Mouse (Mus musculus): ENCODE measurements around the gene Hs6st2. TPM values are rescaled to one million over a fixed set of nuclear protein-coding genes. Genes with fewer than 3 reads are reported as not detected.

Hs6st2 gene
- total and polyA plus RNA-seq, 2 experiments from 2014 or later = 39.4 to 45.2 TPM

DNA sequence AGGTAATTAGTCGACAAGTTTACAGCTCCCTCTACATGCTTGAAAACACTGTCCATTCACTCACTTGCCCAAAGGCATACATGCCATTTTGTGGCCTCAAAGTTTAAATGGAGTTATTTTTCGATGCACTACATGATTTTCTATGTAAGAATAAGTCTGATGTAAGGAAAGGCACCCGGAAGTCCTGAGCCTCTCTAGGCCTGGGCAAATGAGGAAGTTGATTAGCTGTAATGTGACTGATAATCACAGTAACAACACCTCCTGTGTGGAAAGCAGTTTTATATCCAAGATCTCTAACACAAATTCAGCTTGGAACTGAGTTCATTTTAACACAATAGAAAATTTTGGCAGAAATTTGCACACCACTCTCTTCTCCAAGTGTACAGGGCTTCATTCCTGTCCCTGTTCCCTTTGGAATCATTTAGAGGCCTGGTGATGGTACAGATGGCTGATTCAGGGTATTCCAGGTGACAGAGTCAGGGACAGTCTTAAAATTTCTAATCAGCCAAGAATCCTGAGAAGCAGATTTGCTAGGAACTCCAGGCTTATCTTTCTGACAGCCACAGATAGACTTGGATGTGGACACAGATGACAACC lies 38.9 kb downstream of the Hs6st2 start:
- no peak overlapping the region for H3K4me3 ChIP-seq (ENCODE audit: low read depth, low read length)
- no peaks in the 10 kb centered on the region for H3K9me3 ChIP-seq (ENCODE audit: low read length)
- H3K27me3 ChIP-seq (ENCODE audit: insufficient read depth, low read length) = no peaks in the 10 kb centered on the region
- H3K9ac ChIP-seq (replicated peaks; ENCODE audit: low read length, poor library complexity, severe bottlenecking) = no peak overlapping the region
- no peak overlapping the region for H3K4me2 ChIP-seq (ENCODE audit: low read depth, low read length, poor library complexity, severe bottlenecking)
- 88% methylated on average over 3 of the region's 3 CpGs for WGBS
- no peak overlapping the region for H3K27ac ChIP-seq (ENCODE audit: low read depth, low read length)
- no peaks in the 10 kb centered on the region for H3K36me3 ChIP-seq (ENCODE audit: insufficient read depth, low read length)
- DNase-seq (ENCODE audit: low spot score) (no peak), ATAC-seq (ENCODE audit: low FRiP score) (no peak)
- no peaks in the 10 kb centered on the region for H3K4me1 ChIP-seq (ENCODE audit: insufficient read depth, low read length)
- TF ChIP-seq CTCF (IDR thresholded peaks at IDR 0.05) = no peak

DNA sequence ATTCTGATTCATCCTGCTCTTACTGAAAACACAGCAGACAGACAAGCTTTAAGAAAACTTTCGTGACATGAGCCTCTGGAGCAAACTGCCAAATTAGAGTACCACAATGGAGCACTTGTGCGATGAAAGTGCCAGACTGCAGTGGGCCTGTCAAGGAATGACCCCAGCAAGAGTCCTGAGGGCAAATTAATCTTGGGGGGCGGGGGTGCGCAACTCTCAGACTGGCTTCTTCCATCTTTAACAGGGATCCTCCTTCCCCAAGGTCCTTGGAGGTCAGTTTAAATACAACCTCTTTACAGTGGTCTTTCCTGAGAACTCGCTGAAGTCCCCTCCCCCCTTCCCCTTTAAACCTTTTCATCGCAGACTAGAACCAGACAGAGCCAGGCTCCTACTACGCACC lies 45.9 kb downstream of the Hs6st2 start:
- no peak overlapping the region for H3K9ac ChIP-seq (replicated peaks; ENCODE audit: low read length, poor library complexity, severe bottlenecking)
- H3K27ac ChIP-seq (ENCODE audit: low read depth, low read length) = no peak overlapping the region
- WGBS = 73% methylated on average over 7 of the region's 7 CpGs
- no peak for DNase-seq (ENCODE audit: low spot score)
- no peak overlapping the region for H3K4me3 ChIP-seq (ENCODE audit: low read depth, low read length)
- no peaks in the 10 kb centered on the region for H3K4me1 ChIP-seq (ENCODE audit: insufficient read depth, low read length)
- TF ChIP-seq CTCF (IDR thresholded peaks at IDR 0.05) = no peak
- H3K4me2 ChIP-seq (ENCODE audit: low read depth, low read length, poor library complexity, severe bottlenecking) = no peak overlapping the region
- no peaks in the 10 kb centered on the region for H3K9me3 ChIP-seq (ENCODE audit: low read length)
- no peak for ATAC-seq (ENCODE audit: low FRiP score)
- no peaks in the 10 kb centered on the region for H3K36me3 ChIP-seq (ENCODE audit: insufficient read depth, low read length)
- H3K27me3 ChIP-seq (ENCODE audit: insufficient read depth, low read length) = no peaks in the 10 kb centered on the region

DNA sequence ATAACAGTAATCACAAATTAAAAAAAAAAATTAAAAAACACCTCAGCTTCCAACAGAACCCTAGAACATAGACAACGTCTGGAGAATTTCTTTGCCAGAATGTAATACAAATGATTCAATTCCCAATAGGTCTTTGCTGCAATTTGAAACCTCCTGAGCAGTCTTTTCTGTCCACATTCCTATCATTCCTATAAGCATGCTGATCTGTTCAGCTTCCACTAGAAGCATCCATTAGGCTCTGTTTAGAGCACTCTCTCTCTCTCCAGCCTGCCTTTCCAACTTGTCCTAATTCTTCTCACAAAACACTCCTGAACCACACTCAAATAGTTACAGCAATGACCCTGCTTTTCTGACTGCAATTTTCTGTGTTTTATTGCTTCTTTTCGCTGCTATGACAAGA lies 50.3 kb downstream of the Hs6st2 start:
- 63% methylated on average over 2 of the region's 2 CpGs for WGBS
- no peak overlapping the region for H3K4me2 ChIP-seq (ENCODE audit: low read depth, low read length, poor library complexity, severe bottlenecking)
- no peaks in the 10 kb centered on the region for H3K9me3 ChIP-seq (ENCODE audit: low read length)
- H3K27ac ChIP-seq (ENCODE audit: low read depth, low read length) = no peak overlapping the region
- no peak overlapping the region for H3K4me3 ChIP-seq (ENCODE audit: low read depth, low read length)
- no peak overlapping the region for H3K9ac ChIP-seq (replicated peaks; ENCODE audit: low read length, poor library complexity, severe bottlenecking)
- no peaks in the 10 kb centered on the region for H3K27me3 ChIP-seq (ENCODE audit: insufficient read depth, low read length)
- TF ChIP-seq CTCF (IDR thresholded peaks at IDR 0.05) = no peak
- H3K36me3 ChIP-seq (ENCODE audit: insufficient read depth, low read length) = no peaks in the 10 kb centered on the region
- DNase-seq (ENCODE audit: low spot score) = no peak
- no peak for ATAC-seq (ENCODE audit: low FRiP score)
- no peaks in the 10 kb centered on the region for H3K4me1 ChIP-seq (ENCODE audit: insufficient read depth, low read length)

DNA sequence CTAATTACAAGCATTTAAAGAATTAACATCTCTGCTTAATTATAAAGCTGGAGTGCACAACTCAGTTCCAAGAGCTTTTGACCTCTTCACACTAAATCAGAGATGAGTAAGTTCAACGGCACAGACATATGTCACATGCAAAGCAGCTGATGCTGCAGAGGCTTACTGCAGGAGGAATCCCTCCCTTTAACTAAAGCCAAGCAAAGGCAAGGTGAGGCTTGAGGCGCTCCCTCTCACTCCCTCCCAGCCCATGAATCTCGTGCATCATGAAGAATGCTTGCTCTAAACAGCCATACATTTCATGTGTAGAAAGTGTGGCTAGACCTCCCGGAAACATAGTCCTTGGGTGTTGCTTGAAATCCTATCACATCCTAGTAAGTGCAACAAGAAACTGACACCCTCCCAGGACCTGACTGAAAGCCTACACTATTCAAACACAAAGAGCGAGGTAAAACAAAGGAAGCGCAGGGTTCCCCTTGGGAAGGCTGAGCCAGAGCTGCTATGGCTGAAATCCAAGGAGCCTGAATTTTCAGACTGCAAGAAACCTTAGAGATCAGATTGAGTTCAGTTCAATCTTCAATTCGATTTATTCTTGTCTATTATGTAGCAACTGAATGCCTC lies 67.2 kb downstream of the Hs6st2 start:
- Histone ChIP-seq H3K4me1 (ENCODE audit: insufficient read depth, low read length) (no peaks in the 10 kb centered on the region), H3K4me2 (ENCODE audit: low read depth, low read length, poor library complexity, severe bottlenecking) (no peak overlapping the region), H3K9me3 (ENCODE audit: low read length) (no peaks in the 10 kb centered on the region), H3K27me3 (ENCODE audit: insufficient read depth, low read length) (no peaks in the 10 kb centered on the region), H3K27ac (ENCODE audit: low read depth, low read length) (no peak overlapping the region), H3K36me3 (ENCODE audit: insufficient read depth, low read length) (no peaks in the 10 kb centered on the region), H3K4me3 (ENCODE audit: low read depth, low read length) (no peak overlapping the region), H3K9ac (replicated peaks; ENCODE audit: low read length, poor library complexity, severe bottlenecking) (no peak overlapping the region)
- WGBS = 29% methylated on average over 7 of the region's 7 CpGs
- no peak for ATAC-seq (ENCODE audit: low FRiP score)
- DNase-seq (ENCODE audit: low spot score) = peak; percentile 10
- TF ChIP-seq CTCF (IDR thresholded peaks at IDR 0.05) = no peak

DNA sequence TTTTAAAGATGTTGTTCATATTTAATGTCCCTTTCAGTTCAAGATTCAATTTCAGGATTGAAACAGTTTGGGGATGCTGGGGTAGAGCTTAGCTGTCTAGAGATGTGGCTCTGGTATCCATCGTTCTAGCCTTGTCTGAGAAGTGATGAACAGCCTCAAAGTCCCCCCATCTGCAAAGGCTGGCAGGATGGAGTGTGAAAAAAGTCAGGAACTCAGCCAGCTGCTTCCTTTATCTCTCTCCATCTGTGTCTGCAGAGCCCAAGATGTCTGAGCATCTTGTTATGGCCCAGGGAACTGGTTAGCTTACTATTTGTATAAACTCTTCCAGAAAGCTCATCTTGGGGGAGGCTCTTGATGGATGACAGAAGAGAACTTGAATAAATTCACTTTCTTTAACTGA lies 70.9 kb downstream of the Hs6st2 start:
- H3K36me3 ChIP-seq (ENCODE audit: insufficient read depth, low read length) = no peaks in the 10 kb centered on the region
- TF ChIP-seq CTCF (IDR thresholded peaks at IDR 0.05) = no peak
- H3K9ac ChIP-seq (replicated peaks; ENCODE audit: low read length, poor library complexity, severe bottlenecking) = no peak overlapping the region
- no peak for ATAC-seq (ENCODE audit: low FRiP score)
- H3K27me3 ChIP-seq (ENCODE audit: insufficient read depth, low read length) = no peaks in the 10 kb centered on the region
- H3K4me2 ChIP-seq (ENCODE audit: low read depth, low read length, poor library complexity, severe bottlenecking) = no peak overlapping the region
- no peaks in the 10 kb centered on the region for H3K4me1 ChIP-seq (ENCODE audit: insufficient read depth, low read length)
- no peak overlapping the region for H3K4me3 ChIP-seq (ENCODE audit: low read depth, low read length)
- H3K27ac ChIP-seq (ENCODE audit: low read depth, low read length) = no peak overlapping the region
- DNase-seq (ENCODE audit: low spot score) = no peak
- WGBS = 62% methylated on average over 1 of the region's 1 CpGs
- no peaks in the 10 kb centered on the region for H3K9me3 ChIP-seq (ENCODE audit: low read length)

DNA sequence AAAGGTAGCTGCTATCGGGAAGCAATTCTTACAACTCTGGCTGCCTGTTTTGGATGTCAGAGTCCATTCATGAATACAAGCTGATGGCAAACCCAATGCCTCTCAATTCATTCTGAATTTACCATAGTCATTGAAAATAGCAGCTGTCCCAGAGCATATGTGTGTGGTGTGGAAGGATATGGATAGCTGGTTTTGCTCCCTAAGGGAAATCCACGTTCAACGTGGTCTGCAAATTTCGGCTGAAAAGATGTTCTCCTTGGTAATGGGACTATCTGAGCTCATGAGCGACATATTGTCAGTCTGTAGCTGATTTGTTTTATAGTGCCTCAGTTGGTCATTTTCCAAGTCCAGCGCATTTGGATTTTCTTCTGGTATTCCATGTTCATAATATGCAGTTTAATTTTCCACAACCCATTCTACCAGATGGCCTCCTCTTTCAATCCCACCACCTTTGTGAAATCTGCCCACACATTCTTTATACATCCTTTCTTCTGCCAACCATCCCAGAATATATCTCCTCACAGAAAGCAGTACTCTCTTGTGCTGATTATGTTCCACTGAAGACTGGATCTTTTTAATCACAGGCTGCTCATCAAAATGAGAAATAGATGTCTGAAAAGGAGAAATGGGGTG lies 75.3 kb downstream of the Hs6st2 start:
- Histone ChIP-seq H3K4me1 (ENCODE audit: insufficient read depth, low read length) (no peaks in the 10 kb centered on the region), H3K27me3 (ENCODE audit: insufficient read depth, low read length) (no peaks in the 10 kb centered on the region), H3K36me3 (ENCODE audit: insufficient read depth, low read length) (no peaks in the 10 kb centered on the region), H3K9ac (replicated peaks; ENCODE audit: low read length, poor library complexity, severe bottlenecking) (no peak overlapping the region), H3K9me3 (ENCODE audit: low read length) (no peaks in the 10 kb centered on the region), H3K27ac (ENCODE audit: low read depth, low read length) (no peak overlapping the region), H3K4me3 (ENCODE audit: low read depth, low read length) (no peak overlapping the region), H3K4me2 (ENCODE audit: low read depth, low read length, poor library complexity, severe bottlenecking) (no peak overlapping the region)
- TF ChIP-seq CTCF (IDR thresholded peaks at IDR 0.05) = no peak
- DNase-seq (ENCODE audit: low spot score) (no peak), ATAC-seq (ENCODE audit: low FRiP score) (no peak)
- 89% methylated on average over 6 of the region's 6 CpGs for WGBS

Data from midbrain, postnatal 0 days (tissue).